Comparison of ENCODE assay signal across 8 mouse cellular contexts in genomic region chr11:57962382-57963285, GRCm38 (mm10). TPM values are rescaled to one million over a fixed set of nuclear protein-coding genes. Genes with fewer than 3 reads are reported as not detected.
DNase-seq lines count a peak whose midpoint lies in the region; ATAC-seq lines count a peak whose summit lies in the region.

No protein-coding gene starts in this region.

- H3K27ac ChIP-seq in hindbrain, embryonic 15.5 days (replicated peaks), result peak overlapping the region; percentile 91

- WGBS in hindbrain, embryonic 15.5 days, result under 1% methylated on average over 34 of the region's 40 CpGs

- H3K4me3 ChIP-seq in hindbrain, embryonic 15.5 days, result peak overlapping the region; percentile 52

- peaks cover 15% of the 10 kb centered on the region for H3K4me1 ChIP-seq in hindbrain, embryonic 15.5 days (replicated peaks)

- H3K27me3 ChIP-seq in hindbrain, embryonic 15.5 days, result no peaks in the 10 kb centered on the region

- peak; percentile 84 for DNase-seq in WW6 (ENCODE audit: low read depth, low spot score)
- peak; percentile 80 to 86 for DNase-seq in cerebellum, postnatal 36 days
- peak; percentile 82 to 85 for DNase-seq in frontal cortex, postnatal 36 days (ENCODE audit: low spot score in 2 of 2)
- peak; percentile 68 for DNase-seq in left cerebral cortex, adult 11 months (ENCODE audit: low spot score)
- peak; percentile 83 for DNase-seq in lung, postnatal 36 days
- peak; percentile 87 for DNase-seq in retina, embryonic 14.5 days (ENCODE audit: low spot score)
- DNase-seq in thymus, postnatal 36 days, result peak; percentile 71 to 73

- peak; percentile 92 for ATAC-seq in hindbrain, embryonic 15.5 days (ENCODE audit: low FRiP score, low read depth)

- no peaks in the 10 kb centered on the region for H3K36me3 ChIP-seq in hindbrain, embryonic 15.5 days

- H3K9ac ChIP-seq in hindbrain, embryonic 15.5 days, result peak overlapping the region; percentile 73

- peak overlapping the region; percentile 82 for H3K4me2 ChIP-seq in hindbrain, embryonic 15.5 days

- no peaks in the 10 kb centered on the region for H3K9me3 ChIP-seq in hindbrain, embryonic 15.5 days

RNA-seq across cellular contexts. Expression of gene Larp1, which starts 46.2 kb away (rescaled TPM):
- 20.6 and 22.4 TPM in 2 replicates for polyA plus RNA-seq in hindbrain, embryonic 15.5 days (2015; fragmentation: Nextera tagmentation; extraction: Ambion mirVana)

Comparison
In these comparisons a context has a peak if more than half of its experiments do, and no peak if none do; other contexts are left out.
1. Peak in every context shown above with its lines: DNase-seq, ATAC-seq, H3K4me3 ChIP-seq and H3K27ac ChIP-seq.